Mouse (Mus musculus): ENCODE data around the gene Rpl7l1. TPM values are rescaled to one million over a fixed set of nuclear protein-coding genes. Genes with fewer than 3 reads are reported as not detected.
"Not testable (repeated sequence)": the region's sequence is repeated elsewhere in the genome, so short reads cannot be mapped to it uniquely, and the experiment has no call there.

The Rpl7l1 gene
- polyA plus RNA-seq, 1 experiment from 2014 or later: 93.4 TPM

- Histone ChIP-seq H3K4me2 (no peak overlapping the region), H3K4me3 (no peak overlapping the region), H3K36me3 (peaks cover 93% of the 10 kb centered on the region), H3K27ac (replicated peaks) (no peak overlapping the region), H3K9ac (no peak overlapping the region), H3K27me3 (no peaks in the 10 kb centered on the region), H3K9me3 (no peaks in the 10 kb centered on the region), H3K4me1 (replicated peaks) (0 out of 2 replicates have a peak, but pooled peaks cover 3% of the 10 kb centered on the region)
- ATAC-seq (ENCODE audit: low read depth): no peak
- 91% methylated on average over 6 of the region's 6 CpGs for WGBS
These were observed 26.8 kb upstream of the Rpl7l1 start for GRCm38 (mm10) chr17:46809131-46809830.

- Histone ChIP-seq H3K4me1 (replicated peaks) (0 out of 2 replicates have a peak, but pooled peaks cover 3% of the 10 kb centered on the region), H3K27ac (replicated peaks) (no peak overlapping the region), H3K27me3 (no peaks in the 10 kb centered on the region), H3K9ac (no peak overlapping the region), H3K4me2 (no peak overlapping the region), H3K4me3 (no peak overlapping the region), H3K36me3 (peaks cover 88% of the 10 kb centered on the region), H3K9me3 (no peaks in the 10 kb centered on the region)
- 89% methylated on average over 10 of the region's 10 CpGs for WGBS
- ATAC-seq (ENCODE audit: low read depth): no peak
These were observed 25.9 kb upstream of the Rpl7l1 start for GRCm38 (mm10) chr17:46808376-46808775.

GRCm38 (mm10) chr17:46801761-46802160 is 19.3 kb upstream of the Rpl7l1 start:
- WGBS: 91% methylated on average over 6 of the region's 6 CpGs
- Histone ChIP-seq H3K4me1 (replicated peaks) (0 out of 2 replicates have a peak, but pooled peaks cover 5% of the 10 kb centered on the region), H3K36me3 (peaks cover 70% of the 10 kb centered on the region), H3K27ac (replicated peaks) (no peak overlapping the region), H3K9me3 (no peaks in the 10 kb centered on the region), H3K4me2 (no peak overlapping the region), H3K9ac (no peak overlapping the region), H3K27me3 (no peaks in the 10 kb centered on the region), H3K4me3 (no peak overlapping the region)
- ATAC-seq (ENCODE audit: low read depth): no peak

- Histone ChIP-seq H3K4me3 (no peak overlapping the region), H3K9me3 (no peaks in the 10 kb centered on the region), H3K4me2 (no peak overlapping the region), H3K4me1 (replicated peaks) (0 out of 2 replicates have a peak, but pooled peaks cover 5% of the 10 kb centered on the region), H3K36me3 (peaks cover 49% of the 10 kb centered on the region), H3K27ac (replicated peaks) (no peak overlapping the region), H3K27me3 (no peaks in the 10 kb centered on the region), H3K9ac (no peak overlapping the region)
- 82% methylated on average over 10 of the region's 10 CpGs for WGBS
- ATAC-seq (ENCODE audit: low read depth): no peak
These were observed 17.2 kb upstream of the Rpl7l1 start for GRCm38 (mm10) chr17:46799680-46800079.

- no peak for ATAC-seq (ENCODE audit: low read depth)
- WGBS: 66% methylated on average over 8 of the region's 8 CpGs
These were observed 14.9 kb upstream of the Rpl7l1 start for GRCm38 (mm10) chr17:46797386-46797785.

GRCm38 (mm10) chr17:46796743-46797142 is 14.3 kb upstream of the Rpl7l1 start:
- H3K4me3 ChIP-seq: no peak overlapping the region
- WGBS: 94% methylated on average over 4 of the region's 4 CpGs
- no peaks in the 10 kb centered on the region for H3K9me3 ChIP-seq
- H3K9ac ChIP-seq: no peak overlapping the region
- H3K4me1 ChIP-seq (replicated peaks): 0 out of 2 replicates have a peak, but pooled peaks cover 5% of the 10 kb centered on the region
- ATAC-seq (ENCODE audit: low read depth): no peak
- H3K27ac ChIP-seq (replicated peaks): no peak overlapping the region
- no peaks in the 10 kb centered on the region for H3K27me3 ChIP-seq
- no peak overlapping the region for H3K4me2 ChIP-seq
- peaks cover 33% of the 10 kb centered on the region for H3K36me3 ChIP-seq

More at GRCm38 (mm10) chr17:46797386-46797785, 14.9 kb upstream of the Rpl7l1 start:
- Histone ChIP-seq H3K9ac (no peak overlapping the region), H3K4me3 (no peak overlapping the region), H3K27ac (replicated peaks) (no peak overlapping the region), H3K9me3 (no peaks in the 10 kb centered on the region), H3K4me2 (no peak overlapping the region), H3K36me3 (peaks cover 40% of the 10 kb centered on the region), H3K27me3 (no peaks in the 10 kb centered on the region), H3K4me1 (replicated peaks) (0 out of 2 replicates have a peak, but pooled peaks cover 5% of the 10 kb centered on the region)

GRCm38 (mm10) chr17:46792963-46793362 is 10.5 kb upstream of the Rpl7l1 start:
- Histone ChIP-seq H3K9me3 (no peaks in the 10 kb centered on the region), H3K36me3 (no peaks in the 10 kb centered on the region), H3K4me1 (replicated peaks) (0 out of 2 replicates have a peak, but pooled peaks cover 5% of the 10 kb centered on the region), H3K4me3 (no peak overlapping the region), H3K4me2 (no peak overlapping the region), H3K27ac (replicated peaks) (no peak overlapping the region), H3K9ac (no peak overlapping the region), H3K27me3 (no peaks in the 10 kb centered on the region)
- ATAC-seq (ENCODE audit: low read depth): no peak
- WGBS: 79% methylated on average over 2 of the region's 2 CpGs

GRCm38 (mm10) chr17:46787974-46788373 is 5.5 kb upstream of the Rpl7l1 start:
- H3K36me3 ChIP-seq; H3K27ac ChIP-seq (replicated peaks); H3K4me1 ChIP-seq (replicated peaks); H3K4me3 ChIP-seq; H3K27me3 ChIP-seq; H3K9ac ChIP-seq; ATAC-seq (ENCODE audit: low read depth); H3K4me2 ChIP-seq; H3K9me3 ChIP-seq: not testable (repeated sequence)
- 52% methylated on average over 2 of the region's 2 CpGs for WGBS

GRCm38 (mm10) chr17:46786952-46787351 is 4.5 kb upstream of the Rpl7l1 start:
- no peaks in the 10 kb centered on the region for H3K9me3 ChIP-seq
- no peaks in the 10 kb centered on the region for H3K27me3 ChIP-seq
- 94% methylated on average over 5 of the region's 5 CpGs for WGBS
- no peak overlapping the region for H3K4me3 ChIP-seq
- no peaks in the 10 kb centered on the region for H3K4me1 ChIP-seq (replicated peaks)
- no peak for ATAC-seq (ENCODE audit: low read depth)
- no peak overlapping the region for H3K9ac ChIP-seq
- no peak overlapping the region for H3K27ac ChIP-seq (replicated peaks)
- no peaks in the 10 kb centered on the region for H3K36me3 ChIP-seq
- H3K4me2 ChIP-seq: no peak overlapping the region

- Histone ChIP-seq H3K36me3 (peaks cover 26% of the 10 kb centered on the region), H3K9ac (no peak overlapping the region), H3K9me3 (no peaks in the 10 kb centered on the region), H3K27ac (replicated peaks) (no peak overlapping the region), H3K4me3 (peak overlapping the region; percentile 72), H3K4me2 (peak overlapping the region; percentile 79), H3K4me1 (replicated peaks) (peaks cover 17% of the 10 kb centered on the region), H3K27me3 (no peaks in the 10 kb centered on the region)
- ATAC-seq (ENCODE audit: low read depth): no peak
- 85% methylated on average over 2 of the region's 2 CpGs for WGBS
These were observed 722 bp upstream of the Rpl7l1 start for GRCm38 (mm10) chr17:46783222-46783565.

GRCm38 (mm10) chr17:46781876-46782275 is 596 bp downstream of the Rpl7l1 start:
- Histone ChIP-seq H3K4me1 (replicated peaks) (peaks cover 17% of the 10 kb centered on the region), H3K4me3 (peak overlapping the region; percentile 72), H3K9me3 (no peaks in the 10 kb centered on the region), H3K27ac (replicated peaks) (peak overlapping the region; percentile 92), H3K27me3 (no peaks in the 10 kb centered on the region), H3K36me3 (peaks cover 39% of the 10 kb centered on the region), H3K9ac (peak overlapping the region; percentile 85), H3K4me2 (peak overlapping the region; percentile 79)
- no peak for ATAC-seq (ENCODE audit: low read depth)
- 5% methylated on average over 11 of the region's 11 CpGs for WGBS

- H3K36me3 ChIP-seq: peaks cover 69% of the 10 kb centered on the region
- H3K9me3 ChIP-seq: no peaks in the 10 kb centered on the region
These were observed 6.4 kb downstream of the Rpl7l1 start for GRCm38 (mm10) chr17:46776087-46776486.

GRCm38 (mm10) chr17:46775070-46775469 is 7.4 kb downstream of the Rpl7l1 start:
- WGBS: 95% methylated on average over 9 of the region's 9 CpGs
- Histone ChIP-seq H3K9ac (no peak overlapping the region), H3K27ac (replicated peaks) (no peak overlapping the region), H3K4me1 (replicated peaks) (peaks cover 22% of the 10 kb centered on the region), H3K36me3 (peaks cover 62% of the 10 kb centered on the region), H3K9me3 (no peaks in the 10 kb centered on the region), H3K4me3 (no peak overlapping the region), H3K27me3 (no peaks in the 10 kb centered on the region), H3K4me2 (no peak overlapping the region)
- no peak for ATAC-seq (ENCODE audit: low read depth)

More at GRCm38 (mm10) chr17:46776087-46776486, 6.4 kb downstream of the Rpl7l1 start:
- WGBS: 89% methylated on average over 3 of the region's 3 CpGs
- H3K4me2 ChIP-seq: no peak overlapping the region
- no peaks in the 10 kb centered on the region for H3K27me3 ChIP-seq
- H3K27ac ChIP-seq (replicated peaks): no peak overlapping the region
- no peak overlapping the region for H3K4me3 ChIP-seq
- peaks cover 31% of the 10 kb centered on the region for H3K4me1 ChIP-seq (replicated peaks)
- H3K9ac ChIP-seq: no peak overlapping the region
- no peak for ATAC-seq (ENCODE audit: low read depth)

Data from neural tube, embryonic 13.5 days (tissue).